Mouse (Mus musculus): ENCODE data around the gene Ptprd. TPM values are rescaled to one million over a fixed set of nuclear protein-coding genes. Genes with fewer than 3 reads are reported as not detected.

Ptprd gene
- total and polyA plus RNA-seq, 3 experiments = not detected

GRCm38 (mm10) chr4:78082744-78083143, 129.0 kb downstream of the Ptprd start:
- no peaks in the 10 kb centered on the region for H3K4me1 ChIP-seq (ENCODE audit: control insufficient read depth in 1 of 2, insufficient read depth in 2 of 2, low read length in 2 of 2)
- H3K27me3 ChIP-seq (ENCODE audit: control insufficient read depth in 1 of 2, insufficient read depth in 2 of 2, low read length in 2 of 2) = no peaks in the 10 kb centered on the region
- no peak overlapping the region for H3K9ac ChIP-seq (ENCODE audit: control insufficient read depth, low read depth, low read length, poor library complexity, severe bottlenecking)
- DNase-seq (ENCODE audit: low read depth, low spot score) = no peak
- H3K27ac ChIP-seq (ENCODE audit: control insufficient read depth, low read depth, low read length) = no peak overlapping the region
- H3K36me3 ChIP-seq (ENCODE audit: control insufficient read depth in 1 of 2, insufficient read depth in 2 of 2, low read length in 2 of 2) = no peaks in the 10 kb centered on the region
- TF ChIP-seq SMC3 (IDR thresholded peaks at IDR 0.05; ENCODE audit: low read depth, low read length) = no peak
- TF ChIP-seq ELF1 (IDR thresholded peaks at IDR 0.05; ENCODE audit: low read depth, low read length) = no peak
- no peak for TF ChIP-seq CHD2 (IDR thresholded peaks at IDR 0.05; ENCODE audit: low read length)
- TF ChIP-seq UBTF (IDR thresholded peaks at IDR 0.05; ENCODE audit: borderline replicate concordance, insufficient read depth, low read depth, low read length) = no peak
- no peak for TF ChIP-seq NRF1 (IDR thresholded peaks at IDR 0.05; ENCODE audit: insufficient read depth, low read depth, low read length, poor library complexity, severe bottlenecking)
- no peak for TF ChIP-seq USF2 (IDR thresholded peaks at IDR 0.05; ENCODE audit: borderline replicate concordance in 1 of 2, insufficient read depth in 1 of 2, low read depth in 1 of 2, low read length in 2 of 2)
- no peak for TF ChIP-seq MYC (IDR thresholded peaks at IDR 0.05; ENCODE audit: low read depth, low read length)
- H3K9me3 ChIP-seq (replicated peaks; ENCODE audit: insufficient read depth, low read length) = no peaks in the 10 kb centered on the region
- H3K4me3 ChIP-seq (ENCODE audit: control insufficient read depth in 1 of 2, insufficient read depth in 1 of 2, low read depth in 2 of 2, low read length in 2 of 2) = no peak overlapping the region
- H3K79me2 ChIP-seq (ENCODE audit: control insufficient read depth, insufficient read depth, low read length, poor library complexity) = no peaks in the 10 kb centered on the region

- Histone ChIP-seq H3K4me1 (ENCODE audit: control insufficient read depth in 1 of 2, insufficient read depth in 2 of 2, low read length in 2 of 2) (no peaks in the 10 kb centered on the region), H3K4me3 (ENCODE audit: control insufficient read depth in 1 of 2, insufficient read depth in 1 of 2, low read depth in 2 of 2, low read length in 2 of 2) (no peak overlapping the region), H3K9ac (ENCODE audit: control insufficient read depth, low read depth, low read length, poor library complexity, severe bottlenecking) (no peak overlapping the region), H3K36me3 (ENCODE audit: control insufficient read depth in 1 of 2, insufficient read depth in 2 of 2, low read length in 2 of 2) (no peaks in the 10 kb centered on the region), H3K9me3 (replicated peaks; ENCODE audit: insufficient read depth, low read length) (no peaks in the 10 kb centered on the region), H3K79me2 (ENCODE audit: control insufficient read depth, insufficient read depth, low read length, poor library complexity) (no peaks in the 10 kb centered on the region), H3K27ac (ENCODE audit: control insufficient read depth, low read depth, low read length) (no peak overlapping the region), H3K27me3 (ENCODE audit: control insufficient read depth in 1 of 2, insufficient read depth in 2 of 2, low read length in 2 of 2) (no peaks in the 10 kb centered on the region)
- DNase-seq (ENCODE audit: low read depth, low spot score) = no peak
- TF ChIP-seq RAD21 (IDR thresholded peaks at IDR 0.05; ENCODE audit: low read depth, low read length) (no peak), EP300 (IDR thresholded peaks at IDR 0.05; ENCODE audit: low read depth in 1 of 2, low read length in 2 of 2) (no peak), POLR2AphosphoS2 (IDR thresholded peaks at IDR 0.05; ENCODE audit: low read length) (no peak), USF1 (IDR thresholded peaks at IDR 0.05; ENCODE audit: low read depth, low read length) (no peak), RCOR1 (IDR thresholded peaks at IDR 0.05; ENCODE audit: low read depth, low read length) (no peak), MAFK (IDR thresholded peaks at IDR 0.05; ENCODE audit: borderline replicate concordance, low read depth, low read length) (no peak), ZMIZ1 (IDR thresholded peaks at IDR 0.05; ENCODE audit: low read depth, low read length) (no peak), ZNF384 (IDR thresholded peaks at IDR 0.05; ENCODE audit: low read depth, low read length) (no peak)
Measured at GRCm38 (mm10) chr4:78077499-78077898, 134.3 kb downstream of the Ptprd start.

GRCm38 (mm10) chr4:78077087-78077486, 134.7 kb downstream of the Ptprd start:
- Histone ChIP-seq H3K9ac (ENCODE audit: control insufficient read depth, low read depth, low read length, poor library complexity, severe bottlenecking) (no peak overlapping the region), H3K27me3 (ENCODE audit: control insufficient read depth in 1 of 2, insufficient read depth in 2 of 2, low read length in 2 of 2) (no peaks in the 10 kb centered on the region), H3K4me1 (ENCODE audit: control insufficient read depth in 1 of 2, insufficient read depth in 2 of 2, low read length in 2 of 2) (no peaks in the 10 kb centered on the region), H3K36me3 (ENCODE audit: control insufficient read depth in 1 of 2, insufficient read depth in 2 of 2, low read length in 2 of 2) (no peaks in the 10 kb centered on the region), H3K9me3 (replicated peaks; ENCODE audit: insufficient read depth, low read length) (no peaks in the 10 kb centered on the region), H3K79me2 (ENCODE audit: control insufficient read depth, insufficient read depth, low read length, poor library complexity) (no peaks in the 10 kb centered on the region), H3K27ac (ENCODE audit: control insufficient read depth, low read depth, low read length) (no peak overlapping the region), H3K4me3 (ENCODE audit: control insufficient read depth in 1 of 2, insufficient read depth in 1 of 2, low read depth in 2 of 2, low read length in 2 of 2) (no peak overlapping the region)
- TF ChIP-seq CTCF (IDR thresholded peaks at IDR 0.05 in 2 of 3, conservative IDR thresholded peaks at IDR 0.05 in 1 of 3; ENCODE audit: control insufficient read depth in 1 of 3, insufficient read depth in 1 of 3, low read depth in 2 of 3, low read length in 3 of 3, poor library complexity in 1 of 3, severe bottlenecking in 1 of 3) (no peak), ZNF384 (IDR thresholded peaks at IDR 0.05; ENCODE audit: low read depth, low read length) (no peak), CHD2 (IDR thresholded peaks at IDR 0.05; ENCODE audit: low read length) (no peak), POLR2A (IDR thresholded peaks at IDR 0.05; ENCODE audit: control insufficient read depth in 1 of 2, insufficient read depth in 1 of 2, low read depth in 1 of 2, low read length in 2 of 2, poor library complexity in 1 of 2) (no peak), JUND (IDR thresholded peaks at IDR 0.05; ENCODE audit: low read depth, low read length) (no peak), TCF12 (IDR thresholded peaks at IDR 0.05; ENCODE audit: low read depth, low read length) (no peak), MYB (IDR thresholded peaks at IDR 0.05; ENCODE audit: low read depth, low read length) (no peak), USF1 (IDR thresholded peaks at IDR 0.05; ENCODE audit: low read depth, low read length) (no peak), MAX (IDR thresholded peaks at IDR 0.05; ENCODE audit: low read length) (no peak), MYC (IDR thresholded peaks at IDR 0.05; ENCODE audit: low read depth, low read length) (no peak), NRF1 (IDR thresholded peaks at IDR 0.05; ENCODE audit: insufficient read depth, low read depth, low read length, poor library complexity, severe bottlenecking) (no peak), TAL1 (IDR thresholded peaks at IDR 0.05; ENCODE audit: low read length) (no peak), ZKSCAN1 (IDR thresholded peaks at IDR 0.05; ENCODE audit: low read depth, low read length) (no peak)
- DNase-seq (ENCODE audit: low read depth, low spot score) = no peak

Measured in MEL (cell line).